Mouse (Mus musculus) thymus, postnatal 25 days (tissue): Measurements from ENCODE around the gene Gm28308.

ENCODE experiments used
- DNase-seq: peaks from one replicate; pipeline ENCODE4 v3.0.0; 2022

Gm28308 gene

GRCm38 (mm10) chr6:52180213-52180710 is 32.9 kb downstream of the Gm28308 start:
- no peak for DNase-seq

- no peak for DNase-seq
These were observed 33.4 kb downstream of the Gm28308 start for GRCm38 (mm10) chr6:52179690-52180089.

- no peak for DNase-seq
These were observed 34.0 kb downstream of the Gm28308 start for GRCm38 (mm10) chr6:52178918-52179665.

- DNase-seq: no peak
These were observed 35.3 kb downstream of the Gm28308 start for GRCm38 (mm10) chr6:52177806-52178205.

- no peak for DNase-seq
These were observed 35.9 kb downstream of the Gm28308 start, which contains the start of gene 5730596B20Rik for GRCm38 (mm10) chr6:52177061-52177735. Gene 5730596B20Rik (plus strand): TSS chr6:52177498.

- no peak for DNase-seq
These were observed 36.7 kb downstream of the Gm28308 start for GRCm38 (mm10) chr6:52176391-52176790.

- no peak for DNase-seq
These were observed 37.3 kb downstream of the Gm28308 start for GRCm38 (mm10) chr6:52175864-52176263.

GRCm38 (mm10) chr6:52174968-52175751 is 38.0 kb downstream of the Gm28308 start:
- no peak for DNase-seq

- DNase-seq: no peak
These were observed 39.5 kb downstream of the Gm28308 start for GRCm38 (mm10) chr6:52173648-52174047.

- DNase-seq: no peak
These were observed 40.6 kb downstream of the Gm28308 start for GRCm38 (mm10) chr6:52172501-52172900.

GRCm38 (mm10) chr6:52171938-52172337 is 41.2 kb downstream of the Gm28308 start:
- no peak for DNase-seq

- no peak for DNase-seq
These were observed 41.8 kb downstream of the Gm28308 start for GRCm38 (mm10) chr6:52171331-52171730.

- DNase-seq: no peak
These were observed 42.3 kb downstream of the Gm28308 start for GRCm38 (mm10) chr6:52170898-52171223.

GRCm38 (mm10) chr6:52170166-52170897 is 42.8 kb downstream of the Gm28308 start:
- no peak for DNase-seq

GRCm38 (mm10) chr6:52169499-52170165 is 43.5 kb downstream of the Gm28308 start:
- DNase-seq: no peak

GRCm38 (mm10) chr6:52168191-52169055 is 44.7 kb downstream of the Gm28308 start:
- DNase-seq: no peak

- no peak for DNase-seq
These were observed 45.4 kb downstream of the Gm28308 start for GRCm38 (mm10) chr6:52167736-52168161.

GRCm38 (mm10) chr6:52167176-52167575 is 46.0 kb downstream of the Gm28308 start:
- DNase-seq: no peak

- DNase-seq: no peak
These were observed 46.6 kb downstream of the Gm28308 start for GRCm38 (mm10) chr6:52166431-52167077.
